Mouse (Mus musculus) erythroblast, embryonic 14.5 days (primary cell): Measurements from ENCODE around the gene Cldn34c4.

Experiments
- GATA1 ChIP-seq: IDR thresholded peaks from 2 replicates; pipeline ENCODE4 v1.6.1; 2012; ENCODE audit warnings: low read length, inconsistent platforms, mixed read lengths
- TAL1 ChIP-seq: IDR thresholded peaks from 3 replicates; pipeline ENCODE4 v1.6.1; 2012; ENCODE audit warnings: low read length, inconsistent platforms, mixed read lengths

DNA sequence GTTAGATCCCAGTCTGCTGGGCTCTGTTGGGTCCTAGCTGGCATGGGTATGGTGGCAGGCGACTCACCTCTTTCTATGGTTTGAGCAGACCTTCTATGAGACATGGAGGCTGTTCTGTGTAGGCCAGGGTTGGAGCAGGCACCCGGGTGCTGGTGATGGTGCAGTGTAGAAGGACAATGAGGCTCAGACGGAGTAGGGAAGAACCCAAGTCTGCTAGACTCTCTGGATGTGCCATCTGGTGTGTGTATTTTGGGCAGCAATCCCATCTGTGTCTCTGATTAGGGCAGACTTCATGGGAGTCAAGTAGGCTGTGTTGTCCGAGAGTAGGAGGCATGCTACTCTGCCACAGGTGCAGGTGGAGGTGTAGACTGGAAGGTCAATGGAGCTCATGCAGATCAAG lies 10.7 kb upstream of the Cldn34c4 start:
- TF ChIP-seq GATA1 (no peak), TAL1 (no peak)
